Mouse (Mus musculus) midbrain, embryonic 15.5 days (tissue): ENCODE data around the gene Msi2. TPM values are rescaled to one million over a fixed set of nuclear protein-coding genes. Genes with fewer than 3 reads are reported as not detected.

Source experiments
- ATAC-seq: fragments of 200-750 bp; cut with Nextera tagmentation; replicated peaks from 2 replicates; pipeline ENCODE4 v1.8.0; 2017; ENCODE audit warnings: moderate TSS enrichment
- H3K27ac ChIP-seq: fragments of 300-500 bp; sonication (generic); 2 replicates; pipeline ENCODE4 v1.5.1; 2015; ENCODE audit warnings: mild to moderate bottlenecking, inconsistent platforms
- H3K27me3 ChIP-seq: fragments of 300-500 bp; sonication (generic); replicated peaks from 2 replicates; pipeline ENCODE4 v1.6.1; 2015; ENCODE audit warnings: inconsistent platforms
- H3K36me3 ChIP-seq: fragments of 300-500 bp; sonication (generic); replicated peaks from 2 replicates; pipeline ENCODE4 v1.6.1; 2015; ENCODE audit warnings: inconsistent platforms
- H3K4me1 ChIP-seq: fragments of 300-500 bp; sonication (generic); 2 replicates; pipeline ENCODE4 v1.6.1; 2015; ENCODE audit warnings: inconsistent platforms
- H3K4me2 ChIP-seq: fragments of 300-500 bp; sonication (generic); 2 replicates; pipeline ENCODE4 v1.6.1; 2015; ENCODE audit warnings: inconsistent platforms, mild to moderate bottlenecking, moderate library complexity
- H3K4me3 ChIP-seq: fragments of 300-500 bp; sonication (generic); 2 replicates; pipeline ENCODE4 v1.5.1; 2015; ENCODE audit warnings: mild to moderate bottlenecking, inconsistent platforms
- H3K9ac ChIP-seq: fragments of 300-500 bp; sonication (generic); 2 replicates; pipeline ENCODE4 v1.6.1; 2015; ENCODE audit warnings: mild to moderate bottlenecking, inconsistent platforms
- H3K9me3 ChIP-seq: fragments of 300-500 bp; sonication (generic); 2 replicates; pipeline ENCODE4 v1.6.1; 2016; ENCODE audit warnings: inconsistent platforms
- WGBS: fragments of 180-500 bp; shearing (Covaris S2); methylation state at CpG from one replicate; pipeline ENCODE4 v1.1.7; 2015; ENCODE audit warnings: mixed read lengths; 5-methylcytosine and 5-hydroxymethylcytosine counted together
- polyA plus RNA-seq: library from polyadenylated mRNA; unstranded; fragments of >200 nt; fragmentation: Nextera tagmentation; extraction: Ambion mirVana; gene quantifications from 2 replicates; pipeline ENCODE4 v1.2.1, GENCODE M21; 2015

Gene Msi2
- polyA plus RNA-seq, 1 experiment from 2014 or later: 33.6 TPM

- Histone ChIP-seq H3K9me3 (no peaks in the 10 kb centered on the region), H3K9ac (no peak overlapping the region), H3K27ac (no peak overlapping the region), H3K4me3 (no peak overlapping the region), H3K27me3 (no peaks in the 10 kb centered on the region), H3K4me2 (no peak overlapping the region), H3K4me1 (peaks cover 40% of the 10 kb centered on the region), H3K36me3 (no peaks in the 10 kb centered on the region; the same call in 1 of the 2 replicates)
- WGBS: 90% methylated on average over 11 of the region's 11 CpGs
- ATAC-seq: no peak
These were observed 114.9 kb downstream of the Msi2 start for GRCm38 (mm10) chr11:88603366-88603765.

DNA sequence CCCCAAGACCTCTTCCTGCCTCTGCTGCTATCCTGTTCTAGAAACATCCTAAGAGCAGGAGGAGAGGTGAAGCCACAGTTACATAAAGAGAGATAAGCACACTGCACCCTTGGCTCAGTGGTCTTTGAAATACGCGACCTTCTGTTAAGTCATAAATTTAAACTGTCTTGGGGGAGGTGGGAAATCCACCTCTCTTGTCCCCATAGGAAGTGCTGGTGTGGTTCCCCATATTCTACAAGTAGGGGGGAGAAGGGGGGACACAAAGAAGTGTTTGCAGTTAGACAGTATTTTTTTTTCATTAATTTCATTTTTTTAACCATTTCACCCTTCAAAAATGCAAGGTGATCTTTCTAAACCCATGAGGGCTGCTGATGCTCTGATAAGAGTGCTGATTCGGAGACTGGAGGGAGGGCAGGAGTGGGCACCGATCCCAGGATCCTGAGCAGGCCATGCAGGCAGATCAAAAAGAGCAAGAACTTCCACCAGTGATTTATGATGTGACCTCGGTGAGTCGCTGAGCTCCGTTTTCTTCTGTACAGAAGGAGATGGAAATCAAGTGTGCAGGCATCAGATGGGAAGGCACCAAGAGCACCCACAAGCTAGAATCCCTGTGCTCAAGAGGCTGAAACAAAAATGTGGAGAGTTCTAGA, 115.7 kb downstream of the Msi2 start:
- H3K4me3 ChIP-seq: no peak overlapping the region
- H3K4me2 ChIP-seq: no peak overlapping the region
- peaks cover 41% of the 10 kb centered on the region for H3K4me1 ChIP-seq
- H3K9me3 ChIP-seq: no peaks in the 10 kb centered on the region
- no peaks in the 10 kb centered on the region for H3K27me3 ChIP-seq
- no peaks in the 10 kb centered on the region; the same call in 1 of the 2 replicates for H3K36me3 ChIP-seq
- no peak overlapping the region for H3K9ac ChIP-seq
- ATAC-seq: no peak
- H3K27ac ChIP-seq: no peak overlapping the region
- 85% methylated on average over 7 of the region's 7 CpGs for WGBS

- H3K27me3 ChIP-seq: no peaks in the 10 kb centered on the region
- no peak overlapping the region for H3K9ac ChIP-seq
- no peak for ATAC-seq
- H3K4me3 ChIP-seq: no peak overlapping the region
- H3K9me3 ChIP-seq: no peaks in the 10 kb centered on the region
- no peaks in the 10 kb centered on the region; the same call in 1 of the 2 replicates for H3K36me3 ChIP-seq
- peak overlapping the region; percentile 46; the same call in 1 of the 2 replicates for H3K27ac ChIP-seq
- WGBS: 97% methylated on average over 3 of the region's 3 CpGs
- peaks cover 27% of the 10 kb centered on the region for H3K4me1 ChIP-seq
- H3K4me2 ChIP-seq: no peak overlapping the region
These were observed 118.1 kb downstream of the Msi2 start for GRCm38 (mm10) chr11:88600194-88600593.

DNA sequence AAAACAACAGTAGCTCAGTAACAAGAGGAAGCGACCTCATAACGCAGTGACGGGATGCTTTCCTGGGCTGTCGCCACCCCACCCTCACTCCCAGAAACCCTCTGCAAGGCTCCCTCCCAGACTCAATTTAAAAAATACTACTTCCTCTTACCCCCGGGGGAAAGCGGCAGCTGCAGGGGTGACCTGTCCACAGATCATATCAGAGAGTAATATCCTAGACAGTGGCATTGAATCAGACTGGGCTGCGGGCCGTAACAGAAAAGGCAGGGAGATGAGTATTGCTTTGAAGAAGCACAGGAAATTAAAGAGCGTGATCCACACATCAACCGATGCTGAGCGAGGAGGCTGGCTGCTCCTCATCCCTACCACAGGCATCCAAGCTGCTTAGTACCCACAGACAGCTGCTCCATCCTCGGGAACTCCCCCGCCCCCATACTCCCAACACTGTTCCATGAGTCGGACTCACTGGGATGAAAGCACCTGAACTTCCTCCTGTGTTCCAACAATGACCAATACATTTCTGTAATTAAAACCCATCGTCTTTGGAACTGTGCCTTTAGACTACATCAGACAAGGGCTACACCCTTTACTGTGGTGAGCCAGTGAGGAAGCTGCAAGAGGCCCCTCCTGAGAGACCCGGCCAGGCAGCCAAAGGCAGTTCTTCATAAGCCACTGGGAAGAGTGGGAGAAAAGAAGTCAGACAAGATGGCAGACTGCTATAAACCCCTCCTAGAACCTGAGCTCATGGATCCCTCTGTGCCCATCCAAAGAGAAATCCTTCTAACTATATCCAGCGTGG, 118.8 kb downstream of the Msi2 start:
- ATAC-seq: no peak; the same call in 1 of the 2 replicates
- H3K27me3 ChIP-seq: no peaks in the 10 kb centered on the region

DNA sequence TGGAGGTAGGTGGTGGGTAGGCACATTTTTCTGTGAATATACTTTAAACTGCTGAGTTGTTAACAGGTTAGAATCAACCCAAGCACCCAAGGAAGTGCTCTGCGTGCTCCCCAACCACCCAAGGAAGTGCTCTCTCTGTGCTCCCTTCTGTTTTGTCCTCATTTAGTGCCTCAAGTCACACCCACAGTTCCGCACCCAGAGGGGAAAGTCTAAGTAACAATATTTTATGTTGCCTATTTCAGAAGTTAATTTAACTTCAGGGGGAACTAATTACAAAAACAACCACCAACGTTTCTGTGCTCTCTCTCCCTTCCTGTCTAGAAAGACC, 119.5 kb downstream of the Msi2 start:
- no peak overlapping the region for H3K9ac ChIP-seq
- 70% methylated on average over 3 of the region's 3 CpGs for whole genome bisulfite sequencing
- no peaks in the 10 kb centered on the region for H3K9me3 ChIP-seq
- peaks cover 31% of the 10 kb centered on the region for H3K4me1 ChIP-seq
- H3K36me3 ChIP-seq: no peaks in the 10 kb centered on the region
- H3K27ac ChIP-seq: no peak overlapping the region
- no peaks in the 10 kb centered on the region for H3K27me3 ChIP-seq
- H3K4me2 ChIP-seq: no peak overlapping the region
- no peak overlapping the region for H3K4me3 ChIP-seq
- ATAC-seq: no peak

More for the DNA sequence above, 118.8 kb downstream of the Msi2 start:
- 55% methylated on average over 17 of the region's 17 CpGs for WGBS
- no peaks in the 10 kb centered on the region; the same call in 1 of the 2 replicates for H3K36me3 ChIP-seq
- no peak overlapping the region for H3K4me3 ChIP-seq
- H3K4me1 ChIP-seq: peaks cover 33% of the 10 kb centered on the region
- no peak overlapping the region for H3K4me2 ChIP-seq
- no peak overlapping the region for H3K9ac ChIP-seq
- peak overlapping the region; percentile 46 for H3K27ac ChIP-seq
- H3K9me3 ChIP-seq: no peaks in the 10 kb centered on the region

GRCm38 (mm10) chr11:88598150-88598847, 120.0 kb downstream of the Msi2 start:
- ATAC-seq: no peak
- WGBS: 62% methylated on average over 11 of the region's 11 CpGs
- no peak overlapping the region for H3K27ac ChIP-seq

DNA sequence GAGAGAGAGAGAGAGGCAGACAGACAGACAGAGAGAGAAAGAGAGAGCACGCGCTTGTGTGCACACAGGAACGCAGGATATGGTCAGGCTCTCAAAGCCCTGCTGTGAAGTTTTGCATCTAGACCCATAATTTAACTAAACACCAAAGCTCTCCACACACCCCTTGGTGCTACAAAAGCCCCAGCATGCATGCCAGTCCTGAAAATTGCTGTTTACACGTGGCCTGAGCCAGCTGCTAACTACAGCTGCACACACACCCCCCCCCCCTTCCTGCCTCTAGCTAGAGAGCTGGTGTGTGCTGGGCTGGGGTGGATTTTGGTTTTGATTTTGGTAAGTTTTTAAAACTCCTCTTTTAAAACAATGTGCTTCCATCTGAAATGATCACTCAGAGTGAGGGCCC, 122.7 kb downstream of the Msi2 start:
- ATAC-seq: no peak
- peaks cover 40% of the 10 kb centered on the region for H3K4me1 ChIP-seq
- no peaks in the 10 kb centered on the region for H3K27me3 ChIP-seq
- no peak overlapping the region for H3K4me3 ChIP-seq
- 51% methylated on average over 4 of the region's 4 CpGs for WGBS
- H3K27ac ChIP-seq: no peak overlapping the region
- H3K9ac ChIP-seq: no peak overlapping the region
- no peak overlapping the region for H3K4me2 ChIP-seq
- no peaks in the 10 kb centered on the region for H3K36me3 ChIP-seq
- H3K9me3 ChIP-seq: no peaks in the 10 kb centered on the region

More at GRCm38 (mm10) chr11:88598150-88598847, 120.0 kb downstream of the Msi2 start:
- no peaks in the 10 kb centered on the region for H3K9me3 ChIP-seq
- no peak overlapping the region for H3K9ac ChIP-seq
- no peak overlapping the region for H3K4me2 ChIP-seq
- H3K36me3 ChIP-seq: no peaks in the 10 kb centered on the region
- peaks cover 31% of the 10 kb centered on the region for H3K4me1 ChIP-seq
- H3K27me3 ChIP-seq: no peaks in the 10 kb centered on the region
- H3K4me3 ChIP-seq: no peak overlapping the region

- no peaks in the 10 kb centered on the region for H3K27me3 ChIP-seq
- H3K9me3 ChIP-seq: no peaks in the 10 kb centered on the region
- H3K4me2 ChIP-seq: no peak overlapping the region
- no peaks in the 10 kb centered on the region for H3K36me3 ChIP-seq
- peaks cover 40% of the 10 kb centered on the region for H3K4me1 ChIP-seq
- WGBS: 60% methylated on average over 13 of the region's 13 CpGs
- ATAC-seq: no peak
- H3K9ac ChIP-seq: no peak overlapping the region
- H3K27ac ChIP-seq: 0 out of 2 replicates have a peak overlapping the region, but pooled peaks have one; percentile 12
- H3K4me3 ChIP-seq: no peak overlapping the region
These were observed 123.3 kb downstream of the Msi2 start for GRCm38 (mm10) chr11:88594804-88595611.

- Histone ChIP-seq H3K4me3 (no peak overlapping the region), H3K9ac (no peak overlapping the region), H3K4me1 (peaks cover 39% of the 10 kb centered on the region), H3K4me2 (no peak overlapping the region), H3K9me3 (no peaks in the 10 kb centered on the region), H3K27me3 (no peaks in the 10 kb centered on the region), H3K27ac (no peak overlapping the region), H3K36me3 (no peaks in the 10 kb centered on the region)
- WGBS: 44% methylated on average over 8 of the region's 8 CpGs
- ATAC-seq: no peak
These were observed 124.3 kb downstream of the Msi2 start for GRCm38 (mm10) chr11:88594010-88594409.

DNA sequence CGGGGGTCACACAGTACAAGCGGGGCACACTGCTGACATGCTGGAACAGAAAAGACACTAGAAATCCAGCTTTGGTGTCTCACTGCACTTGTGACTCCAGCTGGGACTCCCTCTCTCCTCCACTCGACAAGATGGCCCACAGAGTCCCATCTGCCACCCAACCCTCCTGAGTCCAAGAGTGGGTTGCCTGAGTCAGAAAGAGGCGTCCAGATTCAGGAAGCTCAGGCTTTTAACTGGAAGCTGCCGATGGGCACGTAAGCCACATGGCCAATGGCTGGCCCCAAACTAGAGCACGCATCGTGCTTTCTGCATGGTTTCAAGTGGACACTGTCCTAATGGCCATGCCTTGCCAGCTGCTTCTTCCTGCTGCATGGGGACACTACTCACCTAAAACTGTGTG, 126.2 kb downstream of the Msi2 start:
- no peak overlapping the region for H3K9ac ChIP-seq
- peaks cover 50% of the 10 kb centered on the region for H3K4me1 ChIP-seq
- no peak for ATAC-seq
- H3K36me3 ChIP-seq: no peaks in the 10 kb centered on the region
- WGBS: 81% methylated on average over 8 of the region's 8 CpGs
- no peak overlapping the region for H3K4me3 ChIP-seq
- H3K4me2 ChIP-seq: no peak overlapping the region
- H3K9me3 ChIP-seq: no peaks in the 10 kb centered on the region
- no peak overlapping the region for H3K27ac ChIP-seq
- no peaks in the 10 kb centered on the region for H3K27me3 ChIP-seq

- H3K4me1 ChIP-seq: peaks cover 62% of the 10 kb centered on the region
- WGBS: 77% methylated on average over 5 of the region's 5 CpGs
- no peak overlapping the region for H3K9ac ChIP-seq
- H3K27me3 ChIP-seq: no peaks in the 10 kb centered on the region
- no peaks in the 10 kb centered on the region for H3K9me3 ChIP-seq
- H3K27ac ChIP-seq: no peak overlapping the region; the same call in 1 of the 2 replicates
- H3K4me2 ChIP-seq: no peak overlapping the region
- ATAC-seq: no peak
- H3K36me3 ChIP-seq: no peaks in the 10 kb centered on the region
- no peak overlapping the region for H3K4me3 ChIP-seq
These were observed 127.7 kb downstream of the Msi2 start for GRCm38 (mm10) chr11:88590647-88591046.

GRCm38 (mm10) chr11:88589641-88590040, 128.7 kb downstream of the Msi2 start:
- no peaks in the 10 kb centered on the region for H3K36me3 ChIP-seq
- H3K4me1 ChIP-seq: peaks cover 63% of the 10 kb centered on the region
- H3K27me3 ChIP-seq: no peaks in the 10 kb centered on the region
- H3K9me3 ChIP-seq: no peaks in the 10 kb centered on the region
- no peak overlapping the region for H3K4me2 ChIP-seq
- no peak for ATAC-seq
- no peak overlapping the region for H3K4me3 ChIP-seq
- H3K27ac ChIP-seq: peak overlapping the region; percentile 72
- H3K9ac ChIP-seq: no peak overlapping the region
- 74% methylated on average over 6 of the region's 6 CpGs for WGBS
